Mouse (Mus musculus): ENCODE results near the gene Ralgps2.

Gene Ralgps2

DNA sequence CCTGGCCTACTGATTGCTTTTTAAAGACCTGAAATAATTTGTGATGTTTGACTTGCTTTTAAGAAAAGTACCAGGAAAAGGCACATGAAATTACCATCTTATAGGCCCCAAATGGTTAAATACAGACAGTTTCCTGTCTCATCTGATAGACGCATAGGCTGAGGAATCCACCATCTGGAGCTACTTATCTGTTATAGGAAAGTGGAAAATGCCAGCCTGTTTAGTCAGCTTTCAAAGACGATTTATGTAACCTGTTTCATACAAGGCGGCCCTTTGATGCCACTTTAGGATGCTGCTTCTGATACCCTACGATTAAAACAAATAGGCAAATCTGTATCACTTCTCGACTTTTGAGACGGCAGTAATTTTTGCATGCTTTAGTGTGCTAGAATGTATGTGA, 138.2 kb downstream of the Ralgps2 start:
- no peak for DNase-seq

DNA sequence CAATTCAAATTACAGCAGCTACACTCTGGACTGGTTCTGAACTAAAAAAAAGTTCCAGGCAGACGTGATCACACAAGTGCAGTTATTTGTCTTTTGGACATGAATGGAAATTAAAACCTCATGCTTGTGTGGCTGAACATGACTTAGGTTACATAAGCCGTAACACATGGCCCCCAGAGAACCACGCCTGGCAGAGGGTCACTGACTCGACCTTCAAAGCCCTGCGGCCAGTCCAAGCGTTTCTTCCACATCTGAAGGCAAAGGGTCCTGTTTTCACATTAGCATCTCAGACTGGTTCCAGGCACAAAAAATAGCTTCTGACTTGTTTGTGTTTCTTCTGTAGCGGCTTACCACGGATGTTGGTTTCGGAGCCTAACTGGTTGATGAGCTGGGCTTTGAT, 143.2 kb downstream of the Ralgps2 start:
- DNase-seq, result no peak

DNA sequence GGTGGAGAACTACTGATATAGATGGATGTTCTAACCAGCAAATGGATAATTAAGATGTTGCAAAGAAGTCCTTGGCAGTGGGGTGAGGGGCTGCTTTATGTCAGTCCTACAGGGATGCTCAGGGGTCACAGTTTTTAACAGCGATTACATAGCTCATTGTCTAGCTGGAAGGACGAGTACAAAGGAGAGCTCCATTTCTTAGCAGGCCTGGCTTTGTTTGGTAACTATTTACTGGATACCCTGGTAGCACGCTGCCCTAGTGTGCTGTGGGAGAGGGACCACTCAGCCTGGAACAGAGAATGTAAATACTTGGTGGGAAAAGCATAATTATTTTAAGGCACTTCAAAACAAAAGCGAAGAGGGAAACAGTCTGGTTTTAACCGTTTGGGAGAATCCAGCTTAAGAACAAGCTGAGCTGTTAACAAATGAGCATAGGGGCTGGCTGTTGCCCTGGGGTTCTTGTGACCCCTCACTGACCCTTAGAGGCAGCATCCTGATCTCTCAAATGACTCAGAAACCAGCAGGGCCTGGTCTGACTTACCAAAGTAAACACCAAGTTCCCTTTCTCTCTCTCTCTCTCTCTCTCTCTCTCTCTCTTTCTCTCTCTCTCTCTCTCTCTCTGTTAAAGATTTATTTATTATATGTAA, 149.5 kb downstream of the Ralgps2 start:
- no peak for DNase-seq

DNA sequence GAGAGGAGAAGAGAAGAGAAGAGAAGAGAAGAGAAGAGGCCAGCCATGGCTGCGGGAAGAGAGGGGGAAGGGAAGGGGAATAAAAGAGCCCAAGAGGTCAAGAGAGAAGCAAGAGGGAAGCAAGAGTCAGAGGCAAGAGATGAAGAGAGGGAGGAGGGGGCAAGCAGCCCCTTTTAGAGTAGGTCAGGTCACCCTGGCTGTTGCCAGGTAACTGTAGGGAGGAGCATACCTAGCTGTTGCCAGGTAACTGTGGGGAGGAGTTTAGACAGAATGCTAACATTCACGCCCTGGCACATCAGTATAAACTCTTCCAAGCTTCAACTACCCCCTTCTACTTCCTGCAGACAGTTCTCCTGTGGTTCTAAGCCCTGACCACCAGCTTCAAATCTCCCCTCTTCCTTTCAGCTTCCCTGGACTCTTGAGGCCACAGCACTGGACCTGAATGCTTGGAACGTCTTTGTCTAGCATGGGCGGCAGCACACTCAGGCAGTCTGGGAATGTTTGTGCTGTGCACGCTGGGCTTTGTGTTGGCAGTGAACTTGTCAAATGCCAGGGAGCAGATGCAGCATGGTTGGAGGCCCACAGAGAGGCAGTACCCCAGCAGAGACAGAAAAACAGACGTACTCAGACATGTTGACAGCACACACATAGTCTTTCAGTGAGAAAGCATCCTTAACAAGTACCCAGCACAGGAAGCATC, 152.1 kb downstream of the Ralgps2 start:
- DNase-seq, result no peak

DNA sequence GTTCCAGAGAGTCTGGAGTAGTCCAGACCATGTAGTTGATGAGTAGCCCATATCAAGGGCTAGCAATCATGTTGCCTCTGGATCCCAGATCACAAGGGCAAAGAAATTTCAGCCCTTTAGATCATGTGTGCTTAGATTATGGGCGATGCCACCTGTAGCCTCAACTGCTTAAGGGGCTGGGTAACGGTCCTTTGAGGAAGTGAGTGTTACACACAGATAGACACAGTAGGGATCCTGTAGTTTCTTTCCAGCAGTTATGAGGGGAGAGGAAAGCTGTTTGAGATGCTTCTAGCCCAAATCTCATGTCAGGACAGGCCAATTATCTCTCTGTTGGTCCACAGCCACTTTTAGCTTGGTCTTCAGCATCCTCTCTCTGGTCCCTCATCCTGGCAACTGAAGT, 153.4 kb downstream of the Ralgps2 start:
- DNase-seq, result no peak

DNA sequence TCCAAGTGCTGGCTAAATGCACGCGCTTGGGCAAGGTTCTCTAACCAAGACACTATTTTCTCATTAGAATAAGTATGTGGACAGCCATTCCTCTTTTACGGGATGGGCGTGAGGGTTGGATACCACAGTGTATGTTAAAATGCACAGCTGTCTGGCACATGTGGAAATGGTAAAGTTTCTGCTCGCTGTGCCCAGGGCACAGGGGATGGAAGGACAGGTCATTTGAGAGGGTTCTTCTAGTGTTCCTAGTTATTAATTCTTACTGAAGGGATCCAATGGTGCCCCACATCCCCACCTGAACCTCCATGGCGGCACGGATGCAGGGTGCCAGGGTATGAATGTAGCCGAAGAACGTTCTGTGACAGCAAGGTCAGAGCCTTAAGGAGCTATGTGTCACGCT, 154.5 kb downstream of the Ralgps2 start:
- no peak for DNase-seq

DNA sequence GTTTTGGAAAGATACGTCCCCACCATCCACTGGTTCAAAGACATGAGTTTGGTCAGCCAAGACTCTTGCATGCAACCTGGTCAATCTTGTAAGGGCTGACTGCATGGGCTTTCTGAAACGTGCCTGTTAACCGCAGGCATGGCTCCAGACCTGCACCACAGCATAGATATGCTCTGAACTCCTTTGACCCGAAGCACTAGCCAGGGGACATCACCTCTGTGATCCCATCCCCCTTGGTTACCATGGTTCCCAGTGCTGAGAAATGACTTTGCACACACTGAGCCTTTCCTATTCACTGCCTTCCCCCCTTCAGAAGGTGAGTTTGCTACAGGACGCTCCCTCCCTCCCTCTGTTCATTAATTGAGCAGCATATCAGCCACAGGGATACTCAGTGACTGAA, 155.3 kb downstream of the Ralgps2 start:
- DNase-seq, result no peak

DNA sequence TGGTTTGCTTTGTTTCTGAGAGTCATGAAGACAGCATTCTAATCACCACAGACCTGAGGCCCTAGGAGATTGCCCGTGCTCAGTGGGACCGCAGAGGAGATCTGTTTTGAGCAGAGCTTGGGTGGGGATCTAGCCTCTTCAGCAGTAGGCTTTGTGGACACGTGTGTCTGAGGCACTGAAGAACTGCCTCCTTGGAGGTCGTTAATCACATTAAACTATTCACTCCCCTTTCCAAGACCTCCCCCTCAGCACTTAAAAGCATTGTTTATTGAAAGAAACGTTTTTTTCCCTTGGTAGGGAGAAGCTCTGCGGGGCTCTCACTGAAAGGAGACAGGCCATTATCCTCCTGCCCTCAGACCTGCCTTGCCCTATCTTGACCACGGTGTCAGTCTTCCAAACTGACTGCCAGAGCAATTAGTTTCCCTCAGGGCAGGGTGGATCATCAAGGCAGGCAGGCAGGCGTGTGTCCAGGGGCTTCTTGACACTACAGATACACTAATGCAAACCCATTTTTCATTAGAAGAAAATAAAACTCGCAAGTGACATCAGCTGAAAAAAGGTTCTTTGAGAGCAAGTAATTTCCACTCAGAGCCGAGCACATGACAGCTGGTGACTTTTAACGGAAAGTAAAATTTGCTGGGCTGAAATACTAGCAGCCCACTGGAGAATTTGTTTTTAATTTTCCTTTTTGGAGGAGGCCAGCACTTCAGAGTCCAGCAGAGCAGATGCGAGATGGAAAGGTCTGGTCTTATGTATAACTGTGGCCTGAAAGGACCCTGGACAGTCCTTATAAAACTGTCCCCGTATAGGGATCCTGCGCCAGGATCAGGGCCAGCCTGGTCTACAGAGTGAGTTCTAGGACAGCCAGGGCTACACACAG, 157.2 kb downstream of the Ralgps2 start:
- DNase-seq, result no peak

DNA sequence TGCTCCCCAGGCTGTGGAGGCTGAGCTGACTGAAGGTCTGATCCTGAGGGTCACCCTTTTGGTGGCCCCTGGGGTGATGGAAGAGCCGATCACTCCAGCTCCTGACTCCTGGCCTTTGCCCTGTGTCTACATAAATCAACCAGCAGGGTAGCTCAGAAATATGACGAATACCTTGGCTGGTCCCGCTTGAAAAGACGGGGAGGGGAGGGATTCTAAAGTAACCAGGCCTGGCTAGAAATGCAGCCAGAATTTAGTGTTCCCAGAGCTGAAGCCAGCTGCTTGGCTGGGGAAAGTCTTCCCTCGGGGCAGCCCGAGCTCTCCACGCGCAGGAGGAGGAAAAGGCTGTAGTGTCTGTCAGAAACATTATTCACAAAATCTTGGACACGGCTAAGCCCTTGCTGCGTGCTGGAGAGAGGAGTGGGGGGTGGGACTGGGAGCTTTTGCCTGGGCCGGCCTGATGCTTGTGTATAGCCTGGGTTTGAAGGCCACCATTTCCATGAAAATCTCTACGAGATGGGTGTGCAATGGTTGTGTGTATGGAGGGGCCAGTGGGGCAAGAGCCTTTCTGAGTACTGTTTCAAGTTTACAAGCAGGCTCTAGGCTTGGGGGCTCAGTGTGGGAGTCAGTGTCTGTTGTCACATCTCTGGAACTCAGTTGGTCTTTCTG, 158.2 kb downstream of the Ralgps2 start:
- DNase-seq, result no peak

DNA sequence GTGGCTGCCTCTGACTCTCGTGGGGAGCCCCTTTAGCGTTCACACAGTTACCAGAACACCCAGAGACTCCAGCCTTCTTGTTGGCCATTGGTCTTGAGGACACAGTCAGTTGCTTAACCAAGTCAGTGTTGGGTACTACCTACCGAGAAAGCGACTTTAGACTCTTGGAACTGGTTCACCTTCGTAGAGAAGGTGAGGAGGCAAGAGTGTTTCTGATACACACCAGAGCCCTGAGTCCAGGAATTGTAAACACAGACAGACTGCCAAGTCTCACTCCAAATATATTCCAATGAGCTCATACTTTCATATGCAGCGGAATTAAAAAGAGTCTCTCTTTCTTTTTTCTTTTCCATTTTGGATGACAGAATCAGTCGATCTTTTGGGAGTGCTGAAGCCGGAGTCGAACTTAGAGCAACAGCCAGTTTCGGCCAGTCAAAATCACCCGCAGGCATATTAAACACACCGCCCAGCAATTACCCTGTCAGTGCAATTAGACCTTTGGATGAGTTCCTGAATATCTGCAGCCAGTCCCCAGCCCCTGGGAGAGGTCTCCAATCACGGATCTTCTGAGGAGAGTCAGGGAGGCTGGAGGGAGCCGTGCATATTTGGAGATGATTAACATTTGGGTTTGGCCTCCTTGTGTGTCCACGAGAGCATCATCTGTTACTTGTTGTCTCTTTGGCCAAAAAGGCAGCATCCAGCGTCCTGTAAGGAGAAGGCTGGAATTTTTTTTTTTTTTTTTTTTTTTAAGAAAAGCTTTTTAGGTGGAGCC, 159.0 kb downstream of the Ralgps2 start:
- no peak for DNase-seq

DNA sequence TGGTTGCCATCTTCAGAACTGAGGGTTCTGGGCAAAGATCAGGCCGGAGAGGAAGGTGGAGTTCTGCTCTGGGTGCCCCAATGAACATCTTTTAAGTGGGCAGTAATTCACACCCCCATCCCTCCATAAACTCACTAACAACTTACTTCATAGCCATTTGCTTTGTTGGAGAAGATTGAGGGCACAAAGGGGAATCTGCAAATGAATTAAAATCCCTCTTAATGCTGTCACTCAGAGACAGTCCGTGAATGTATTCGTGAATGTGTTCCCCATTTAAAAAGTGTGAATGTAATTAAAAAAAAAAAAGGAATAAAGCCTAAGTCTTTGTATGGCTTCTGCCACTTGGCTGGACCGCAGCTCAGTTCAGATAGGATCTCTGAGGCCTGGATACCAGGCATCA, 159.8 kb downstream of the Ralgps2 start:
- no peak for DNase-seq

DNA sequence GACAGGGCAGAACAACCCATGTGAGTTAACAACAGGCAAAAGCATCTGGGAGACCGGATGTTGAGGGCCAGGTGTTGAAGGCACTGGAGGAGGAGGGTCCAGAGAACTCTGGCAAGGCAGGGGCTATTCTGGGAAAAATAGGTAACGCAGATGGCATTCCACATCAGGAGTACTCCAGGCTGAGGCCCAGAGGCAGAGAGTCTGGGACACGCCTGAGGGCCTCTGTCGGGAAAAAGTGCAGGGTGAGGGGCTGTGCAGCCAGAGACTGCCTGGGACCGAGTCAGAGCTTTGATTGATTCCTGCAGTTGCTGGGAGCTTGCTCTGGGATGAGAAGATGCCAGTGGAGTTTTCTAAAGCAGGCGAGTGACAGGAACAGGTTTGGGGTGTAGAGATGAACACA, 160.4 kb downstream of the Ralgps2 start:
- DNase-seq, result no peak

DNA sequence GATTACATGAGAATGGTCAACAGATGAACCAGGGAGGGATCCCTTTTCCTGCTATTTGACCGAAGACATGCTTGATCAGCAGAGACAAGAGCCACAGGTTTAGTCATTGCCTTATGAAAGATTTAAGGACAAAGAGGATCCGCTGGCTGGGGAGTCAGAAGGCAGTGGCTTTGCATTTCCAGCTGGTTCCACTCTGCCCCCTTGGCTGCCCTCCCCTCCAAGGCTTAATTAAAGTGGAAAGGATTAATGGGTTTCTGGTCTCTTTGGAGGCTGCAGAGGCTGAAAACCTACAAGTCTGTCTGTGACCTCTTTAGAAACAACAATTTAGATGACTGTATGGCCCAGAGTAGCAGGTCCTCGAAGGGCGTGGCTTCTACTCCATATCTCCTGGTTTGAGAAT, 161.5 kb downstream of the Ralgps2 start:
- DNase-seq, result no peak

DNA sequence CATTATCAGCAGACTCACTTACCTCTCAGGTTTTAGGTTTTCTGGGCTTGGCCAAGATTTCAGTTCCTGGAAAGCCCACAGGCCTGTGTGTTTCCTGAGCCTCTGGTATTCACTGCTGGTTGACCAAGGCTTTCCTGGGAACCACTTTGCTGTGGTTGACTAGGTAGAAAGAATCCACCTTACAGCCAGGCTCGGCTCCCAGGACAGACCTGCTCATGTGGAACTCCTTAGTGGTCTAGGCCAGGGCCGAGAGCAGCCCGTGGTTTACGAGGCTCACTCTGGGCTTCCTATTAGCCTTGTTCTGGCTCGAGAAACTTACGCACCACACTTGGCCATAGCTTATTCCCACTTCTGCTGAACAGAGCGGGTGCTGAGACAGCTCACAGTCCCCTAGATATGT, 163.4 kb downstream of the Ralgps2 start:
- DNase-seq, result no peak

DNA sequence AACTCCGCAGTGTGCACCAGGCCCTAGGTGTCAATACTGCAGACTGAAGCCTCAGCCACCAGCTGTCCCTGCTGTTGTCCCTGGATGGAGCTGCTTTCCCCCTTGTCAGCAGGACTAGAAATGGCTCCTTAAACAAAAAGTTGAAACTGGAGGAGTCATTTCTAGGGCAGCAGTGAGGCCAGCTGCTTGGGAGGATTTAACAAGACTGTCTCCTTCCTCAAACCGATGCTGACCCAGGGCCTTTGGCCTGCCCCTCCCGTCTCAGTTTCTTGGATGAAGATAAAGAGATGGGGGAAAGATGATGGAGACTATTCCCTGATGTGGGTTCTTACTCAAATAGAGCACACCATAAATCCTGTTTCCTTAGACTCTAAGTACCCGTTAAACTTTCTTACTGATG, 164.2 kb downstream of the Ralgps2 start:
- no peak for DNase-seq

DNA sequence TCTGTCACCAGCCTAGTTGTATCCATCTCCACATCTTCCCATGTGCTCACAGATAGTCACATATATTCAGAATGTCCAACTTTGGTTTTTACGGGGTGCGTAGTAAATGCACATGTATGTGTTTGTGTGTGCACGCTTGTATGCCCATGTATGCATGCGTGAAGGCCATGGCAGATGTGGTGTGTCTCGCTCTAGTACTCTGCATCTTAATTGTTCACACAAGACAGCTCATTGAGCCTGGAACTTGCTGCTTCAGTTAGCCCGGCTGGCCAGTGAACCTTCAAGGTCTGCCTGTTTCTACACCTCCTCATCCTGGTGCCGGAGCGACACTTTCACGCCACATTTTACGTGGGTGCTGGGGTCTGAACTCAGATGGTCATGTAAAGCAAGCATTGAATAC, 168.6 kb downstream of the Ralgps2 start:
- no peak for DNase-seq

DNA sequence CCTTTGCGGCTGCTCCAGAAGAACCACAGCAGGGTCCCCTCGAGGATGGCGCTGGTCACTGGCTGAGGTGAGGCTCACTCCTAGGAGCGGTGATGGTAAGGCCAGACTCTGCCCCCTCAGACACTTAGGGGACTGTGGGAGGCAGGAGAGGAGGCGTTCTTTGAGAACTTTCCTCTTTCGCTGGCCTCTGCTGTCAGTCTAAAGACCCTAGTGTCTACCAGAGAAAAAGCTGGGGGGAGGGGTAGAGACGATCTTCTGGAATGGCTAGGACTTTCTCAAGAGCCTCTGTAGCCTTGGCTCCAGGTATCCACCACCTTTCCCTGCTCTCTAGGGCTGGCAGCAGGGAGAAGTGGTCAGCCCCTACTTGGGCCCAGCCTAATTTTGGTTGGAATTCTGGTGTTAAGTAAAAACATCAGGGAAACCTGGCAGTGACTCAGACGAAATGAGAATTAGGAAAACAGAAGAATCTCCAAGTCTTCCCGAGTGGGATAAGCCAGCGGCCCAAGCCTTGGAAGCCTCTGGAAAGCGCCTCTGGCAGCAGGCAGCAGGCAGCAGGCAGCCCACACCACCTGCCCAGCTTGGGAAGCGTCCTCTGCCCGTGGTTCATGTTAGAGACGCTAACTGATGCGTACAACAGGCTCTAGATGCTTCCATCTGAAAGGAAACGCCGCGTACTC, 169.7 kb downstream of the Ralgps2 start:
- no peak for DNase-seq

DNA sequence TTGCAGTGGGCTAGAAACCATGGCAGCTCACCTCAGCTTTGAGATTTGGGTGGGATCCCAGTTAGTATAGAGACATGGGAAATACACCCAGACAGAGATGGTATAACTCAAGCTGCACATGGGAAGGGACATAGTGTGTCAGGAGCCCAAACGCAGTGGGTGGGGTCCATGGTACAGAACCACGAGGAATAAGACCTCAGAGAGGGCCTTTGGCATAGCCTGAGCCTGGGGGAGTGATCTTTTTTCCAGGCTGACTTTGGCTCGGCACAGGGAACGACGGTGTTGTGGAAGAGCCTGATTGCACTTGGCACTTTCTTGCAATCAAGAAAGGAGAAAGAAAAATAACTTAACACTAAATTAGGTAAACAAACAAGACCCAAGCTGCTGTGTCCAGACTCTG, 170.3 kb downstream of the Ralgps2 start:
- no peak for DNase-seq

DNA sequence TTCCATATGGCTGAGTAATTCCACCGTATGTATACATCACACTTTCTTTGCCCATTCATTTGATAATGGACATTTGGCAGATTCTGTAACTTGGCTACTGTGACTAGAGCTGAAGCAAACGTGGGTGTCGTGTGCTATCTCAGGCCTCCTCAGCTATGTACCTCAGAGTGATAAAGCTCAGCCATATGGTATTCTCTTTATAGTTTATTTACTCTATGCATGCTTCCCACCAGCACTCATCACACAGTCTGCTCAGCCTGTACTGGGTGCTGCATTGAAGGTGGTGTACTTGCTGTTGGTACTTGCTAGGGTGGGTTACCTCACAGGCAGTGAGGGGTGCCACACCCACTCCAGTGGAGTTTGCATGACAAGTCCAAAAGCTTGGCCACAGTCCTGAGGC, 174.1 kb downstream of the Ralgps2 start:
- no peak for DNase-seq

DNA sequence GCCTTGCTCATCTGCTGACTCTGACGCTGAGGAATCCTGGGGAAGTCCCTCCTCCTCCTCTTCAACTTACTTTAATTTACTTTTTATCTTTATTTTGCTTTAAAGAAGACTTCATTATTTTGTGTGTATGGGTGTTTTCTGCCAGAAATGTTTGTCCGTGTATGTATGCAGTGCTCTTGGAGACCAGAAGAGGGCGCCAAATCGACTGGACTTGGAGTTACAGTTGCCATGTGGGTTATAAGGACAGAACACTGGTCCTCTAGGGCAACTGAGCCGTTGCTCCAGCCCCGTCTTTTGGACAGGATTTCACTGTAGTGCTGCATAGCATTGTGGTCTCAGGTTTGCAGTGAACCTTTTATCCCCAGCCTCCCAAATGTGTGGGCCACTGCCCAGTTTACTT, 174.8 kb downstream of the Ralgps2 start:
- no peak for DNase-seq

DNA sequence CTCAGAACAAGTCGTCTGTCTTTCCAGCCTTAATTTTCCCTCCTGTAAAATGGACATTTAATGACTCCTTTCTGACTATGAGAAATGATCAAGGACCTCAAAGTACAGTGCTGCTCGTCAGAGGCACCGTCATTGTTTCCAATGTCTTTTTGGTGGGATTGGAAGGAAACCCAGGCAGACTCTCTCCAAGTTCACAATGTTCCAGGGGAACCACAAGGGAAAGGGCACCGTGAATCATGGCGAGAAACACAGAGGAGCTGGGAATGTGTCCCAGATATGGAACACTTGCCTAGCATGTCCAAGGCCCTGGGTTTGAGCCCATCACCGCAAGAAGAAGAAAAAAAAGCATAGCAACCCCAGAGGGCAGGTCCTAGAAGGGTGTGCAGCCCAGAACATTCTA, 176.1 kb downstream of the Ralgps2 start:
- DNase-seq, result no peak

DNA sequence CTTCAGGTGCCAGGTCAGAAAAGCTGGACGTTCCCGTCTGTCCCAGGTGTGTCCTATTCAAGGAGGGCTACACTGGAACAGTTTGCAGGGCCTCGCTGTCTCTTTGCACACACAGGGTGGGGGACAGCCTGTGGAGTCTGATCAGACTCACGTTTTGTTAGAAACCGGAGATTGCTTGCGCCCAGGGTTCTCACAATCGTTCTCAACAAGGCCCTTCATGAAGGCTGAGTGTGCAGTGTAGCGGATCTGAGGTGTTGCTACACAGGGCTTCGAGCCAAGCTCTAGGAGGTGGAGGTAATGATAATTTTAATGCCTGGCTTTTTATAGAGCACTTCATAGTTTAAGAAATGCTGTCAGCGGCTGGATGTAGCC, 178.0 kb downstream of the Ralgps2 start:
- no peak for DNase-seq

Measured in cerebellum, adult 11-12 months (tissue).